Mouse (Mus musculus) bone marrow macrophage, adult 2 months (primary cell): ENCODE data around the gene Arsg.

Source experiments
- CTCF ChIP-seq: IDR thresholded peaks from 2 replicates; pipeline ENCODE4 v1.5.1; 2012; ENCODE audit warnings: low read depth, mild to moderate bottlenecking, low read length, moderate library complexity
- POLR2A ChIP-seq: IDR thresholded peaks from 2 replicates; pipeline ENCODE4 v1.6.1; 2012; ENCODE audit warnings: mild to moderate bottlenecking, low read depth, low read length, borderline replicate concordance

GRCm38 (mm10) chr11:109520958-109521357, 47.8 kb downstream of the Arsg start:
- TF ChIP-seq CTCF: no peak
- TF ChIP-seq POLR2A: no peak
